Mouse (Mus musculus): ENCODE data around the gene Flywch2. TPM values are rescaled to one million over a fixed set of nuclear protein-coding genes. Genes with fewer than 3 reads are reported as not detected.
"Not testable (repeated sequence)": the region's sequence is repeated elsewhere in the genome, so short reads cannot be mapped to it uniquely, and the experiment has no call there.

Flywch2 gene
- polyA plus RNA-seq, 1 experiment from 2014 or later, result 21.5 TPM

DNA sequence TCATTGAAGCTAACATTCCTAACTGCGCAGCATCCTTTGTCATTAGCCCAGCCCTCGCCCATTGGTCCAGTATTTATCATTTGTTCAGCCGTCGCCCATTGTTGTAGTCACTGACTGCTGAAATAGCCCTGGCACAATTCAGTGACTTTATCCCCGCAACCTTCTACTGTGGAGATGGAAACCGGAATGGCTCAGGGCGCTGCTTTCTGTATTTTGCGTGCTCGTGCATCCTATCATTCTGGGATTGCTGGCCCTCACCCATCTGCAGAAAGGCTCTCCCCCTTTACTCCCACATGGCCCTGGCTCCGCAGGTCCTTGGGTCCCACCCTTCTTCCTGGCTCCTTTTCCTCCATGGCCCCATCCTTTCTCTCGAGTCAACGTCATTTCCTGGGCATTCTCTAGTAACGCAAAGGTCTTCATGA, 640 bp upstream of the Flywch2 start:
- H3K4me1 ChIP-seq (replicated peaks; ENCODE audit: control insufficient read depth, insufficient read depth, low read length), result peaks cover 11% of the 10 kb centered on the region
- WGBS, result 15% methylated on average over 13 of the region's 13 CpGs
- no peaks in the 10 kb centered on the region for H3K9me3 ChIP-seq (ENCODE audit: control insufficient read depth, low read length)
- H3K4me2 ChIP-seq (ENCODE audit: low read length), result peak overlapping the region; percentile 89
- H3K9ac ChIP-seq (ENCODE audit: low read length), result no peak overlapping the region; the same call in 1 of the 2 replicates
- H3K4me3 ChIP-seq (ENCODE audit: low read depth, low read length), result peak overlapping the region; percentile 60
- H3K36me3 ChIP-seq (ENCODE audit: control insufficient read depth, insufficient read depth, low read length), result no peaks in the 10 kb centered on the region
- H3K27ac ChIP-seq (ENCODE audit: low read depth), result no peak overlapping the region
- ATAC-seq (replicated peaks; ENCODE audit: low FRiP score, low TSS enrichment, low read depth), result no peak; the same call in 1 of the 2 replicates
- no peak for DNase-seq (ENCODE audit: low spot score)
- no peaks in the 10 kb centered on the region for H3K27me3 ChIP-seq (replicated peaks; ENCODE audit: control insufficient read depth, insufficient read depth, low read length)

GRCm38 (mm10) chr17:23783352-23783751, 2.5 kb downstream of the Flywch2 start:
- no peak for ATAC-seq (replicated peaks; ENCODE audit: low FRiP score, low TSS enrichment, low read depth)
- Histone ChIP-seq H3K27me3 (replicated peaks; ENCODE audit: control insufficient read depth, insufficient read depth, low read length) (no peaks in the 10 kb centered on the region), H3K9me3 (ENCODE audit: control insufficient read depth, low read length) (no peaks in the 10 kb centered on the region), H3K27ac (ENCODE audit: low read depth) (no peak overlapping the region), H3K4me2 (ENCODE audit: low read length) (no peak overlapping the region), H3K9ac (ENCODE audit: low read length) (no peak overlapping the region), H3K4me1 (replicated peaks; ENCODE audit: control insufficient read depth, insufficient read depth, low read length) (no peaks in the 10 kb centered on the region), H3K4me3 (ENCODE audit: low read depth, low read length) (no peak overlapping the region), H3K36me3 (ENCODE audit: control insufficient read depth, insufficient read depth, low read length) (no peaks in the 10 kb centered on the region)
- DNase-seq (ENCODE audit: low spot score), result no peak

DNA sequence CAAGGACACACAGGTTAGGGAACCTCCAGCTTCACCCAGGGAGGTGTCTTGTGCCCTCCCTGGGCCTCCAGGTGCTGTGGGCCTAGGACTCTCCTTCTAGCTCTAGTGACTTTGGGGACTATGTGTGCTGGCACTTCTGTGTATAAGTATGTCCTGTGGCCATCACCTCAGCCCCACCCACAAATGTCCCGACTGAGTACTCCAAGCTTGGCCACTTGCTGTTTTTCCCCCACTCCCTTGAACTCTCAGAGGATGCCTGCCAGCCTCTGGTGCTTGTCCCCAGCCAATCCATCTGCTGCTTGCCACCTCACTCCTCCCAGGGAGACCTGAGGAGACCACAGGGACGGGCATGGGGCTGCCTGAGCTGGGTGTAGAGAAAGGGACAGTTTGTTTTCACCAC, 7.4 kb downstream of the Flywch2 start:
- no peak overlapping the region for H3K27ac ChIP-seq (ENCODE audit: low read depth)
- H3K27me3 ChIP-seq (replicated peaks; ENCODE audit: control insufficient read depth, insufficient read depth, low read length), result no peaks in the 10 kb centered on the region
- no peaks in the 10 kb centered on the region for H3K9me3 ChIP-seq (ENCODE audit: control insufficient read depth, low read length)
- WGBS, result 44% methylated on average over 2 of the region's 2 CpGs
- DNase-seq (ENCODE audit: low spot score) (no peak), ATAC-seq (replicated peaks; ENCODE audit: low FRiP score, low TSS enrichment, low read depth) (no peak)
- H3K4me1 ChIP-seq (replicated peaks; ENCODE audit: control insufficient read depth, insufficient read depth, low read length), result no peaks in the 10 kb centered on the region
- no peak overlapping the region for H3K4me2 ChIP-seq (ENCODE audit: low read length)
- H3K4me3 ChIP-seq (ENCODE audit: low read depth, low read length), result no peak overlapping the region
- no peaks in the 10 kb centered on the region for H3K36me3 ChIP-seq (ENCODE audit: control insufficient read depth, insufficient read depth, low read length)
- H3K9ac ChIP-seq (ENCODE audit: low read length), result no peak overlapping the region

DNA sequence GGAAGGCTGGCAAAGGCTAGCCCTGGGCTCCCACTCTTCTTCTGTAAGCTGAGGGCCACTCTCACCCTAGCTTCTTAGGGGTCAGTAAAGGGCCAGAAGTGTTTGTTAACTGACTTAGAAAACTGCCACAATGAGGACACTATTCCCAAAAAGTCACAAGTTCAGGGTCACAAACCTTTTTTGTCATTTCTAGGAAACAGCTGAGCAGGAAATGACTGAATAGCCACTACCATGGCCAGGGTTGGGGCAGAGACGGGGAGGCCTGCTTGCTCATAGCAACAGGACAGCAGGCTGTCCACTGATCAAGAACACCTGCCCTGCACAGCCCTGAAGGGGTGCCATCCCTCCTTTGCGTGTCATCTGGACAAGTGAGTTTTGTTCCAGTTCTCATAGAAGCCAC, 8.7 kb downstream of the Flywch2 start:
- Histone ChIP-seq H3K4me3 (ENCODE audit: low read depth, low read length) (no peak overlapping the region), H3K27ac (ENCODE audit: low read depth) (no peak overlapping the region), H3K27me3 (replicated peaks; ENCODE audit: control insufficient read depth, insufficient read depth, low read length) (no peaks in the 10 kb centered on the region), H3K9me3 (ENCODE audit: control insufficient read depth, low read length) (no peaks in the 10 kb centered on the region), H3K36me3 (ENCODE audit: control insufficient read depth, insufficient read depth, low read length) (no peaks in the 10 kb centered on the region), H3K4me2 (ENCODE audit: low read length) (no peak overlapping the region), H3K9ac (ENCODE audit: low read length) (no peak overlapping the region), H3K4me1 (replicated peaks; ENCODE audit: control insufficient read depth, insufficient read depth, low read length) (no peaks in the 10 kb centered on the region)
- no peak for DNase-seq (ENCODE audit: low spot score)
- 76% methylated on average over 2 of the region's 2 CpGs for WGBS
- no peak for ATAC-seq (replicated peaks; ENCODE audit: low FRiP score, low TSS enrichment, low read depth)

DNA sequence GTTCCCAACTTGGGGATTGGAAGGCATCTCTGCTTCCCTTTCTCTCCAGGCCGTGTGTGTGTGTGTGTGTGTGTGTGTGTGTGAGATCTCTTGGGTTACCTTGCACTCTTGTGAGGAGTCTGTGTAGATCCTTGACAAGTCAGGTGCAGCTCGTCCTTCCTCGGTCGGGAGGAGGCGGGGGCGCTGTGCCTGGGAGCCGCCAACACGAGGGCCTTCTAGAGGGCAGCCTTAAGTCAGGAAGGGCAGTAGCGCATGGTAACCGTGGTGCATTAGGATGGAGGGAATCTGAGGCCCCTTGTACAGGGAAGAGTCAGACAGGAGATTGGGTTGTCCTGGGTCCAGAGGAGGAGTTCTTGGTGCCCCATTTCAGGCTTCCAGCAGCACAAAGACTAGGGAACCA, 9.7 kb downstream of the Flywch2 start:
- 77% methylated on average over 10 of the region's 10 CpGs for WGBS
- Histone ChIP-seq H3K9ac (ENCODE audit: low read length) (no peak overlapping the region), H3K9me3 (ENCODE audit: control insufficient read depth, low read length) (no peaks in the 10 kb centered on the region), H3K4me3 (ENCODE audit: low read depth, low read length) (no peak overlapping the region), H3K4me2 (ENCODE audit: low read length) (no peak overlapping the region), H3K36me3 (ENCODE audit: control insufficient read depth, insufficient read depth, low read length) (no peaks in the 10 kb centered on the region), H3K27me3 (replicated peaks; ENCODE audit: control insufficient read depth, insufficient read depth, low read length) (no peaks in the 10 kb centered on the region), H3K27ac (ENCODE audit: low read depth) (no peak overlapping the region), H3K4me1 (replicated peaks; ENCODE audit: control insufficient read depth, insufficient read depth, low read length) (no peaks in the 10 kb centered on the region)
- no peak for DNase-seq (ENCODE audit: low spot score)
- no peak for ATAC-seq (replicated peaks; ENCODE audit: low FRiP score, low TSS enrichment, low read depth)

GRCm38 (mm10) chr17:23774090-23774489, 11.8 kb downstream of the Flywch2 start:
- Histone ChIP-seq H3K9me3 (ENCODE audit: control insufficient read depth, low read length) (no peaks in the 10 kb centered on the region), H3K9ac (ENCODE audit: low read length) (no peak overlapping the region), H3K4me1 (replicated peaks; ENCODE audit: control insufficient read depth, insufficient read depth, low read length) (0 out of 2 replicates have a peak, but pooled peaks cover 7% of the 10 kb centered on the region), H3K36me3 (ENCODE audit: control insufficient read depth, insufficient read depth, low read length) (no peaks in the 10 kb centered on the region), H3K4me2 (ENCODE audit: low read length) (no peak overlapping the region), H3K4me3 (ENCODE audit: low read depth, low read length) (no peak overlapping the region), H3K27ac (ENCODE audit: low read depth) (no peak overlapping the region), H3K27me3 (replicated peaks; ENCODE audit: control insufficient read depth, insufficient read depth, low read length) (no peaks in the 10 kb centered on the region)
- ATAC-seq (replicated peaks; ENCODE audit: low FRiP score, low TSS enrichment, low read depth), result peak; percentile 44; the same call in 1 of the 2 replicates
- WGBS, result 3% methylated on average over 12 of the region's 12 CpGs
- peak; percentile 87 for DNase-seq (ENCODE audit: low spot score)

DNA sequence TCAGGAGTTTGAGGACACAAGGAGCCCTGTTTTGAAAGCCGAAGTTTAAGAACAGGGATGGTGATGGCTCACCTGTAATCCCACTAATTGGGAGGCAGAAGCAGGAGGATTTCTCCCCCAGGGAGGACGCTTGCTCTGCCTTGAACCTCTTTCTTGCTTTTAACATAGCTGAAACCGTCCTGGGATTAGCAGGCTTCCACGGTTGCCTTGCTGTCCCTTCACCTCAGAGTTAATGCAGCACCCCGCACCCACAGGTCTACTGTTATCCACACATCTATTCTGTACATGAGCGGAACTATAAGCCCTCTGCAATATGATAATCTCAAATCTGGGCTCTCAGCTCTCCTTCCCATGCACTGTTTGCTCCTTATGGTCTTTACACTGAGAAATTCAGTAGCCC, 12.2 kb downstream of the Flywch2 start:
- Histone ChIP-seq H3K36me3 (ENCODE audit: control insufficient read depth, insufficient read depth, low read length) (no peaks in the 10 kb centered on the region), H3K9ac (ENCODE audit: low read length) (no peak overlapping the region), H3K4me3 (ENCODE audit: low read depth, low read length) (no peak overlapping the region), H3K9me3 (ENCODE audit: control insufficient read depth, low read length) (no peaks in the 10 kb centered on the region), H3K27ac (ENCODE audit: low read depth) (no peak overlapping the region), H3K4me2 (ENCODE audit: low read length) (no peak overlapping the region), H3K4me1 (replicated peaks; ENCODE audit: control insufficient read depth, insufficient read depth, low read length) (0 out of 2 replicates have a peak, but pooled peaks cover 7% of the 10 kb centered on the region), H3K27me3 (replicated peaks; ENCODE audit: control insufficient read depth, insufficient read depth, low read length) (no peaks in the 10 kb centered on the region)
- DNase-seq (ENCODE audit: low spot score) (no peak), ATAC-seq (replicated peaks; ENCODE audit: low FRiP score, low TSS enrichment, low read depth) (no peak)
- 63% methylated on average over 6 of the region's 6 CpGs for WGBS

DNA sequence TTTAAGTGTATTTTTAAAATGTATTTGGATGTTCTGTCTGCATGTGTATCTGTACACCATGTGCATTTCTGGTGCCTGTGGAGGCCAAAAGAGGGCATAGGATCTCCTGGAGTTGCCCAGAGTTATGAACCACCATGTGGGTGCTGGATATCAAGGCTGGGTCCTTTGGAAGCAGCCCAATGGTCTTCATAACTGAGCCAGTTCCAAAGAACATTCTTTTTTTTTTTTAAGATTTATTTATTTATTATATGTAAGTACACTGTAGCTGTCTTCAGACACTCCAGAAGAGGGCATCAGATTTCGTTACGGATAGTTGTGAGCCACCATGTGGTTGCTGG, 13.7 kb downstream of the Flywch2 start:
- not testable (repeated sequence) for H3K36me3 ChIP-seq (ENCODE audit: control insufficient read depth, insufficient read depth, low read length); H3K9ac ChIP-seq (ENCODE audit: low read length); H3K27ac ChIP-seq (ENCODE audit: low read depth); DNase-seq (ENCODE audit: low spot score); H3K9me3 ChIP-seq (ENCODE audit: control insufficient read depth, low read length); H3K4me2 ChIP-seq (ENCODE audit: low read length); H3K4me1 ChIP-seq (replicated peaks; ENCODE audit: control insufficient read depth, insufficient read depth, low read length); H3K4me3 ChIP-seq (ENCODE audit: low read depth, low read length); ATAC-seq (replicated peaks; ENCODE audit: low FRiP score, low TSS enrichment, low read depth); H3K27me3 ChIP-seq (replicated peaks; ENCODE audit: control insufficient read depth, insufficient read depth, low read length)
- 73% methylated on average over 2 of the region's 2 CpGs for WGBS

DNA sequence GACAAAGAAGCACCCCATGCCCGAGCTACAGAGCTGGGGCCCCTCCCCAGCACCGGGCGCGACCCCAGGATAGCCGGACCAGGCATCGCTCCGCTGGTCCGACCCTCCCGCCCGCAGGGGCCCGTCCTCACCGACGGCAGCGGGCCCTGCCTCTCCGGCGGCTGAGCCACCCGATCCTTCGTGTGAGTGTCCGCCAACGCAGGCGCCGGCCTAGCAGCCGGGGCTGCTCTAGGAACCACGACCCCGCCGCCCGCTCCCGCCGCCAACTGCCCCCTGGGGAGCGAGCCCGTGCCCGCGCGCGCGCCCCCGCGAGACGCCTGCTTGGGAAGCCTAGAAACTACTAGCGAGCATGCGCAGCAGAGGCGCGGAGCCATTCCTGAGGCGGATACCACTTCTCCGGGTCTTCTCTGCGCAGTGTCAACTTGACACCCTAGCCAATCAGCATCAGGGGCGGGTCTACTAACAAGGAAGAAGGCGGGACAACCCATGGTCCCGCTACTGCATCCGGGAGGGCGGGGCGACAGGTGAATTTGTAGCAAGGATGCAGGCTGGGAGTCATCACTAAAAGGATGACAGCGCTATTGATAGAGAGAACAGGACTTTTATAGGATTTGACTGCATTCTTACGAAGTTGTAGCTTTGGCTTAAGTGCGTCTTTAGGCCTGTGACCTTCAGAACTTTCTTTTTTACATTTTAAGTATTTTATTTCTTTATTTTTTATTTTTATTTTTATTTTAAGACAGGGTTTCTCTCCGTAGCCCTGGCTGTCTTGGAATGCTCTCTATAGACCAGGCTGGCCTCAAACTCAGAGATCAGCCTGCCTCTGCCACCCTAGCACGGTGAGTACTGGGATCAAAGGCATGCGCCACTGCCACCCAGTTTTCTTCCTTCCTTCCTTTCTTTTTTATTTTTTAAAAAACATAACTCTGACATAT, 14.3 kb downstream of the Flywch2 start, which contains the start of gene Flywch1:
Gene Flywch1, minus strand, starts transcription at position 319 of the 935 bp plus-strand sequence.
- H3K27me3 ChIP-seq (replicated peaks; ENCODE audit: control insufficient read depth, insufficient read depth, low read length), result no peaks in the 10 kb centered on the region
- WGBS, result 4% methylated on average over 50 of the region's 58 CpGs
- no peaks in the 10 kb centered on the region for H3K36me3 ChIP-seq (ENCODE audit: control insufficient read depth, insufficient read depth, low read length)
- H3K9me3 ChIP-seq (ENCODE audit: control insufficient read depth, low read length), result no peaks in the 10 kb centered on the region
- H3K27ac ChIP-seq (ENCODE audit: low read depth), result 0 out of 2 replicates have a peak within 1 kb of the TSS, but pooled peaks have one; percentile 12
- peak within 1 kb of the TSS; percentile 77 for H3K4me2 ChIP-seq (ENCODE audit: low read length)
- H3K9ac ChIP-seq (ENCODE audit: low read length), result peak within 1 kb of the TSS; percentile 93
- peak; percentile 100 for DNase-seq (ENCODE audit: low spot score)
- H3K4me3 ChIP-seq (ENCODE audit: low read depth, low read length), result peak within 1 kb of the TSS; percentile 90
- peak; percentile 99 for ATAC-seq (replicated peaks; ENCODE audit: low FRiP score, low TSS enrichment, low read depth)
- H3K4me1 ChIP-seq (replicated peaks; ENCODE audit: control insufficient read depth, insufficient read depth, low read length), result 0 out of 2 replicates have a peak, but pooled peaks cover 7% of the 10 kb centered on the region
